Mouse (Mus musculus): ENCODE measurements around the gene Ednra.

GRCm38 (mm10) chr8:77744476-77744875, 20.2 kb upstream of the Ednra start:
- TF ChIP-seq CTCF (conservative IDR thresholded peaks at IDR 0.05; ENCODE audit: low read length) = no peak
- no peak for TF ChIP-seq NANOG (IDR thresholded peaks at IDR 0.05; ENCODE audit: borderline replicate concordance, low read length)
- TF ChIP-seq POU5F1 (IDR thresholded peaks at IDR 0.05; ENCODE audit: borderline replicate concordance, low read length) = no peak

Data from E14TG2a.4 (cell line).